Mouse (Mus musculus) MEL (cell line): Measurements from ENCODE around the gene Piga.

Experiments used
- CTCF ChIP-seq, 3 experiments: IDR thresholded peaks in 2 of 3; conservative IDR thresholded peaks in 1 of 3; 2 replicates each; pipeline ENCODE4 v1.5.1; 2011 to 2012; ENCODE audit warnings: low read length in 3 of 3, low read depth in 2 of 3, mild to moderate bottlenecking in 2 of 3, improper control_type of control experiment in 1 of 3, inconsistent platforms in 1 of 3, mixed read lengths in 1 of 3, moderate library complexity in 1 of 3; ENCODE audit not compliant: control insufficient read depth in 1 of 3, insufficient read depth in 1 of 3, poor library complexity in 1 of 3, severe bottlenecking in 1 of 3
- ELF1 ChIP-seq: IDR thresholded peaks from 2 replicates; pipeline ENCODE4 v1.6.1; 2014; ENCODE audit warnings: low read depth, mild to moderate bottlenecking, inconsistent platforms, low read length, improper control_type of control experiment, moderate library complexity
- EP300 ChIP-seq, 2 experiments: IDR thresholded peaks; 2 replicates each; pipeline ENCODE4 v1.6.1; 2011; ENCODE audit warnings: improper control_type of control experiment in 2 of 2, low read length in 2 of 2, low read depth in 1 of 2, mild to moderate bottlenecking in 1 of 2
- MYC ChIP-seq: IDR thresholded peaks from 2 replicates; pipeline ENCODE4 v1.6.1; 2011; ENCODE audit warnings: low read depth, mild to moderate bottlenecking, low read length, improper control_type of control experiment, moderate library complexity
- POLR2A ChIP-seq, 2 experiments: IDR thresholded peaks; 2 replicates each; pipeline ENCODE4 v1.6.1; 2011 to 2012; ENCODE audit warnings: low read length in 2 of 2, mild to moderate bottlenecking in 2 of 2, control low read depth in 1 of 2, improper control_type of control experiment in 1 of 2, low read depth in 1 of 2, moderate library complexity in 1 of 2; ENCODE audit not compliant: control insufficient read depth in 1 of 2, insufficient read depth in 1 of 2, poor library complexity in 1 of 2
- SIN3A ChIP-seq: IDR thresholded peaks from 2 replicates; pipeline ENCODE4 v1.6.1; 2012; ENCODE audit warnings: low read length, improper control_type of control experiment, inconsistent platforms
- SMC3 ChIP-seq: IDR thresholded peaks from 2 replicates; pipeline ENCODE4 v1.6.1; 2011; ENCODE audit warnings: low read depth, low read length, improper control_type of control experiment
- USF1 ChIP-seq: IDR thresholded peaks from 2 replicates; pipeline ENCODE4 v1.6.1; 2014; ENCODE audit warnings: low read depth, mild to moderate bottlenecking, inconsistent platforms, low read length, improper control_type of control experiment, moderate library complexity
- ZMIZ1 ChIP-seq: IDR thresholded peaks from 2 replicates; pipeline ENCODE4 v1.6.1; 2012; ENCODE audit warnings: low read depth, mild to moderate bottlenecking, inconsistent platforms, low read length, improper control_type of control experiment, moderate library complexity

- TF ChIP-seq SMC3 (no peak), MYC (no peak), EP300 (IDR thresholded peaks at IDR 0.05; ENCODE audit: low read depth in 1 of 2, low read length in 2 of 2) (peak in 1 of 2 experiments; percentile 76; a peak in 1 of 4 replicates), CTCF (IDR thresholded peaks at IDR 0.05 in 2 of 3, conservative IDR thresholded peaks at IDR 0.05 in 1 of 3; ENCODE audit: control insufficient read depth in 1 of 3, insufficient read depth in 1 of 3, low read depth in 2 of 3, low read length in 3 of 3, poor library complexity in 1 of 3, severe bottlenecking in 1 of 3) (no peak), USF1 (no peak), SIN3A (no peak), ELF1 (no peak), POLR2A (IDR thresholded peaks at IDR 0.05; ENCODE audit: control insufficient read depth in 1 of 2, insufficient read depth in 1 of 2, low read depth in 1 of 2, low read length in 2 of 2, poor library complexity in 1 of 2) (no peak), ZMIZ1 (no peak)
Observed at GRCm38 (mm10) chrX:164428224-164428623, 8.6 kb downstream of the Piga start.
